Mouse (Mus musculus) heart, adult 2 months (tissue): ENCODE results near the gene Cryba1. TPM values are rescaled to one million over a fixed set of nuclear protein-coding genes. Genes with fewer than 3 reads are reported as not detected.

Experiments used
- DNase-seq, 2 experiments: peaks; one replicate each; pipeline ENCODE4 v3.0.0; 2021
- H3K27ac ChIP-seq: fragments of 200-600 bp; 2 replicates; pipeline ENCODE4 v1.8.1; 2022
- H3K27me3 ChIP-seq: fragments of 200-500 bp; 2 replicates; pipeline ENCODE4 v1.6.1; 2012; ENCODE audit warnings: mild to moderate bottlenecking, low read length, inconsistent platforms, mixed read lengths; ENCODE audit not compliant: control insufficient read depth, insufficient read depth
- H3K36me3 ChIP-seq: fragments of 200-500 bp; 2 replicates; pipeline ENCODE4 v1.6.1; 2012; ENCODE audit warnings: low read length, inconsistent platforms; ENCODE audit not compliant: control insufficient read depth, insufficient read depth
- H3K4me1 ChIP-seq: fragments of 200-500 bp; 2 replicates; pipeline ENCODE4 v1.6.1; 2011; ENCODE audit warnings: low read length; ENCODE audit not compliant: control insufficient read depth, insufficient read depth
- H3K4me3 ChIP-seq: fragments of 200-600 bp; 2 replicates; pipeline ENCODE4 v1.8.1; 2022
- H3K79me2 ChIP-seq: fragments of 200-500 bp; replicated peaks from 2 replicates; pipeline ENCODE4 v1.6.1; 2012; ENCODE audit warnings: mild to moderate bottlenecking, inconsistent platforms, low read length, moderate library complexity, mixed read lengths; ENCODE audit not compliant: control insufficient read depth, insufficient read depth
- H3K9ac ChIP-seq: fragments of 200-500 bp; 2 replicates; pipeline ENCODE4 v1.6.1; 2012; ENCODE audit warnings: low read depth, mild to moderate bottlenecking, control low read depth, inconsistent platforms, low read length, mixed read lengths
- CTCF ChIP-seq: fragments of 200-600 bp; IDR thresholded peaks from 2 replicates; pipeline ENCODE4 v1.8.1; 2022; ENCODE audit warnings: antibody characterized with exemption, mild to moderate bottlenecking, moderate library complexity
- EP300 ChIP-seq: fragments of 200-500 bp; IDR thresholded peaks from 2 replicates; pipeline ENCODE4 v1.6.1; 2011; ENCODE audit warnings: low read depth, low read length, control low read depth; ENCODE audit not compliant: insufficient read depth
- POLR2A ChIP-seq: fragments of 200-500 bp; IDR thresholded peaks from 2 replicates; pipeline ENCODE4 v1.6.1; 2011; ENCODE audit warnings: mild to moderate bottlenecking, low read depth, low read length, control low read depth; ENCODE audit not compliant: insufficient read depth
- WGBS: fragments of 180-500 bp; shearing (Covaris S2); methylation state at CpG from one replicate; pipeline ENCODE4 v1.1.7; 2018; 5-methylcytosine and 5-hydroxymethylcytosine counted together
- intact Hi-C: fragments of 180-260 bp; cut with DNase I; formaldehyde crosslinking; loops from one replicate; pipeline ENCODE4 v1.15.1; 2025
- polyA plus RNA-seq: library from polyadenylated mRNA; depleted of rRNA; stranded (reverse); fragments of >200 nt; gene quantifications from 2 replicates; pipeline ENCODE4 v1.2.3, GENCODE M21; 2012; rRNA removed
- total RNA-seq, 2 experiments: library from RNA; stranded (reverse); gene quantifications; 2 replicates each; pipeline ENCODE4 v1.2.3; 2021

Cryba1 gene
- total and polyA plus RNA-seq, 3 experiments: not detected

GRCm38 (mm10) chr11:77672746-77673145 is 52.3 kb downstream of the Cryba1 start:
- no peak overlapping the region for H3K9ac ChIP-seq
- DNase-seq: no peak
- 67% methylated on average over 2 of the region's 2 CpGs for WGBS
- intact Hi-C loops: no loop called here
- no peaks in the 10 kb centered on the region for H3K79me2 ChIP-seq
- H3K27me3 ChIP-seq: no peaks in the 10 kb centered on the region
- H3K4me3 ChIP-seq: no peak overlapping the region
- no peak overlapping the region for H3K27ac ChIP-seq
- no peaks in the 10 kb centered on the region for H3K4me1 ChIP-seq
- TF ChIP-seq EP300 (no peak), CTCF (no peak), POLR2A (no peak)
- no peaks in the 10 kb centered on the region for H3K36me3 ChIP-seq

Other genes with a start within 250 kb of the Cryba1 start
- gene Ankrd13b, start 235.6 kb downstream of the Cryba1 start, total RNA-seq: 10 to 100 TPM in 1 of 2 experiments, 1 to 10 TPM in 1; 9.2 to 10.6 TPM
- gene Ankrd13b, start 235.6 kb downstream of the Cryba1 start, polyA plus RNA-seq: 19.4 and 20.3 TPM in 2 replicates
- gene Git1, start 231.7 kb downstream of the Cryba1 start, total RNA-seq: 10 to 100 TPM; 53.3 to 59.4 TPM
- 52.3 and 54.0 TPM in 2 replicates for gene Git1, start 231.7 kb downstream of the Cryba1 start, polyA plus RNA-seq
- gene Abhd15, start 210.2 kb downstream of the Cryba1 start, total RNA-seq: 1 to 10 TPM; 2.4 to 2.9 TPM
- 1.4 and 2.0 TPM in 2 replicates for gene Abhd15, start 210.2 kb downstream of the Cryba1 start, polyA plus RNA-seq
- gene Trp53i13, start 209.3 kb downstream of the Cryba1 start, total RNA-seq: 1 to 10 TPM; 8.3 to 9.8 TPM
- 13.5 and 14.2 TPM in 2 replicates for gene Trp53i13, start 209.3 kb downstream of the Cryba1 start, polyA plus RNA-seq
- not detected for gene Gm10392, start 206.1 kb downstream of the Cryba1 start, total RNA-seq
- 0.06 TPM in 1 of 2 replicates, not detected in the other for gene Gm10392, start 206.1 kb downstream of the Cryba1 start, polyA plus RNA-seq
- gene Taok1, start 117.5 kb downstream of the Cryba1 start, total RNA-seq: 10 to 100 TPM; 50.9 to 56.8 TPM
- gene Taok1, start 117.5 kb downstream of the Cryba1 start, polyA plus RNA-seq: 7.8 and 18.2 TPM in 2 replicates
- 10 to 100 TPM; 44.8 to 47.6 TPM for gene Nufip2, start 39.1 kb downstream of the Cryba1 start, total RNA-seq
- 11.4 and 14.7 TPM in 2 replicates for gene Nufip2, start 39.1 kb downstream of the Cryba1 start, polyA plus RNA-seq
- gene Myo18a, start 38.0 kb upstream of the Cryba1 start, total RNA-seq: 100 to 1,000 TPM; 240 to 274 TPM
- gene Myo18a, start 38.0 kb upstream of the Cryba1 start, polyA plus RNA-seq: 98.6 and 107 TPM in 2 replicates
- gene Gm10277, start 62.5 kb upstream of the Cryba1 start, total RNA-seq: not detected
- not detected in 2 replicates for gene Gm10277, start 62.5 kb upstream of the Cryba1 start, polyA plus RNA-seq
- gene Pipox, start 168.8 kb upstream of the Cryba1 start, total RNA-seq: under 1 TPM; 0.52 to 0.77 TPM
- 0.47 and 0.82 TPM in 2 replicates for gene Pipox, start 168.8 kb upstream of the Cryba1 start, polyA plus RNA-seq
- gene Sez6, start 205.5 kb upstream of the Cryba1 start, total RNA-seq: under 1 TPM; 0.68 to 0.80 TPM
- 0.59 and 0.70 TPM in 2 replicates for gene Sez6, start 205.5 kb upstream of the Cryba1 start, polyA plus RNA-seq